Mouse (Mus musculus) ES-E14 (cell line): ENCODE data around the gene Vsnl1. TPM values are rescaled to one million over a fixed set of nuclear protein-coding genes. Genes with fewer than 3 reads are reported as not detected.

Source experiments
- DNase-seq: peaks from one replicate; pipeline ENCODE4 v3.0.0-alpha.2; 2013; ENCODE audit warnings: low read depth, low spot score
- H3K27ac ChIP-seq: 2 replicates; pipeline ENCODE4 v1.5.1; 2012; ENCODE audit warnings: low read depth, mild to moderate bottlenecking, low read length, moderate library complexity, mixed read lengths; ENCODE audit not compliant: poor library complexity, insufficient read depth, severe bottlenecking
- H3K36me3 ChIP-seq: 2 replicates; pipeline ENCODE4 v1.6.1; 2012; ENCODE audit warnings: mild to moderate bottlenecking, low read length, moderate library complexity, mixed read lengths; ENCODE audit not compliant: control insufficient read depth, poor library complexity, insufficient read depth, severe bottlenecking
- H3K4me1 ChIP-seq, 2 experiments: fragments of 150-350 bp in 1 of 2; sonication (generic) in 1 of 2; 2 replicates each; pipeline ENCODE4 v1.6.1; 2012; ENCODE audit warnings: low read length in 2 of 2, mild to moderate bottlenecking in 1 of 2, mixed read lengths in 1 of 2; ENCODE audit not compliant: control insufficient read depth in 2 of 2, insufficient read depth in 2 of 2, poor library complexity in 1 of 2
- H3K4me3 ChIP-seq, 2 experiments: fragments of 150-350 bp in 1 of 2; sonication (generic) in 1 of 2; 2 replicates each; pipeline ENCODE4 v1.5.1; 2012; ENCODE audit warnings: low read length in 2 of 2, low read depth in 1 of 2, mild to moderate bottlenecking in 1 of 2, mixed read lengths in 1 of 2; ENCODE audit not compliant: insufficient read depth in 1 of 2, poor library complexity in 1 of 2, severe bottlenecking in 1 of 2
- H3K9ac ChIP-seq: 2 replicates; pipeline ENCODE4 v1.6.1; 2012; ENCODE audit warnings: low read depth, mild to moderate bottlenecking, low read length, mixed read lengths; ENCODE audit not compliant: poor library complexity, insufficient read depth, severe bottlenecking
- H3K9me3 ChIP-seq: fragments of 150-350 bp; sonication (generic); 2 replicates; pipeline ENCODE4 v1.6.1; 2012; ENCODE audit warnings: low read depth, mild to moderate bottlenecking, low read length; ENCODE audit not compliant: control insufficient read depth, insufficient read depth
- CHD2 ChIP-seq: IDR thresholded peaks from 2 replicates; pipeline ENCODE4 v1.6.1; 2014; ENCODE audit warnings: mild to moderate bottlenecking, low read depth, low read length, inconsistent platforms
- HCFC1 ChIP-seq: IDR thresholded peaks from 2 replicates; pipeline ENCODE4 v1.6.1; 2012; ENCODE audit warnings: low read length, inconsistent platforms, borderline replicate concordance; ENCODE audit not compliant: insufficient read depth
- MAFK ChIP-seq: IDR thresholded peaks from 2 replicates; pipeline ENCODE4 v1.6.1; 2014; ENCODE audit warnings: mild to moderate bottlenecking, low read depth, low read length, inconsistent platforms; ENCODE audit not compliant: insufficient read depth
- ZC3H11A ChIP-seq: IDR thresholded peaks from 2 replicates; pipeline ENCODE4 v1.6.1; 2012; ENCODE audit warnings: low read depth, mild to moderate bottlenecking, inconsistent platforms, low read length, borderline replicate concordance
- ZNF384 ChIP-seq: IDR thresholded peaks from 2 replicates; pipeline ENCODE4 v1.6.1; 2012; ENCODE audit warnings: low read depth, low read length, inconsistent platforms
- in situ Hi-C, 2 experiments: fragments of 600-800 bp; cut with MboI; formaldehyde crosslinking; loops; one replicate each; pipeline ENCODE4 v1.15.1; 2025; ENCODE audit warnings: low sequenced_read_pairs in 2 of 2, inconsistent platforms in 1 of 2; ENCODE audit not compliant: unreplicated experiment in 2 of 2
- total RNA-seq: library from RNA; depleted of rRNA; stranded (reverse); fragments of 300-350 nt; gene quantifications from 2 replicates; pipeline ENCODE4 v1.2.3, GENCODE M21; 2012

The Vsnl1 gene
- total RNA-seq, 1 experiment: not detected

DNA sequence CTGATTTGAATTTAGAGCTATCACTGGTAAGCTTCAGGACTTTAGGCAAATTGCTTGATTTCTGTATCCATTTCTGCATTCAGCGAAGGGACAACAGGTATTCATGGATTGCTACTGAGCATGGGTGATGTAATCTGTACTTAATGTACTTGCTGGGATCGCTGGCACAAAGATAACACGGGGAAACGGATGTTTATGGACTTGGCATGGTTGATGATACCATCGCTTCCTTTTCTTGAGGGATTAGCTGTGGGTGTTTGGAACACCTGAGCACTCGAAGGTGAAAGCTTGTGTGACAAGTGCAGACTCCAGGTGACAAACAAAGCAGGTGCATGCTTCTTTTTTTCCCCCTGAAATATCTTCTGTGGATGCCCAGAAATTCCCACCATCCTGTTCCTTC, 18.3 kb downstream of the Vsnl1 start:
- H3K9me3 ChIP-seq: no peaks in the 10 kb centered on the region
- H3K27ac ChIP-seq: no peak overlapping the region
- no peak for DNase-seq
- no peaks in the 10 kb centered on the region for H3K4me1 ChIP-seq
- TF ChIP-seq ZNF384: no peak
- no peak for TF ChIP-seq ZC3H11A
- TF ChIP-seq HCFC1: no peak
- TF ChIP-seq MAFK: no peak
- no peak for TF ChIP-seq CHD2
- no peak overlapping the region for H3K9ac ChIP-seq
- no peaks in the 10 kb centered on the region for H3K36me3 ChIP-seq
- in situ Hi-C loops: no loop called here
- no peak overlapping the region for H3K4me3 ChIP-seq

- DNase-seq: no peak
- no peak overlapping the region for H3K9ac ChIP-seq
- in situ Hi-C loops: no loop called here
Measured at GRCm38 (mm10) chr12:11407679-11408078, 28.7 kb downstream of the Vsnl1 start.

DNA sequence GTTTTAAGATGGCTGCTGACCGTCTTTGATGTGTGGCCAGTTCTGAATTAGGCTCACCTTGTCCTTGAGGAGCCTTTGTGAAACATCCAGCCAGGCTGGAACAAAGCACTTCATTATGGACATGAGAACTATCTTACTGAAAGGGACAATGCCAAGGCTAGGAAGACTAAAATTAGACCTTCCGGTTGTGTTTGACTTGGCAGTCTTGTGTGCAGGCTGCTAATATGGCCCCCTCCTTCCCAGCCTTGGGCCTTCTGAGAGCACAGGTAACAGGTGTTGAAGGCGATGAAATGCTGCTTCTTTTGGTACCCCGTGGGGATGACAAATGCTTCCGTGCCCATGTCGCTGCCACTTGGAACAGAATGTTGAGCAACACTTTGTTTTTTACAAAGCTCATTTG, 37.6 kb downstream of the Vsnl1 start:
- in situ Hi-C loops: no loop called here
- TF ChIP-seq ZC3H11A (no peak), CHD2 (no peak), ZNF384 (no peak), HCFC1 (no peak), MAFK (no peak)
- no peak for DNase-seq

More at GRCm38 (mm10) chr12:11407679-11408078, 28.7 kb downstream of the Vsnl1 start:
- H3K27ac ChIP-seq: no peak overlapping the region
- no peaks in the 10 kb centered on the region for H3K36me3 ChIP-seq
- no peak for TF ChIP-seq HCFC1
- TF ChIP-seq CHD2: no peak
- TF ChIP-seq ZNF384: no peak
- no peak for TF ChIP-seq ZC3H11A
- TF ChIP-seq MAFK: no peak
- no peaks in the 10 kb centered on the region for H3K4me1 ChIP-seq
- H3K9me3 ChIP-seq: no peaks in the 10 kb centered on the region
- no peak overlapping the region for H3K4me3 ChIP-seq

GRCm38 (mm10) chr12:11397029-11397428, 39.4 kb downstream of the Vsnl1 start:
- no peak for DNase-seq
- H3K9ac ChIP-seq: no peak overlapping the region
- H3K27ac ChIP-seq: no peak overlapping the region
- no peaks in the 10 kb centered on the region for H3K4me1 ChIP-seq
- H3K9me3 ChIP-seq: no peaks in the 10 kb centered on the region
- H3K4me3 ChIP-seq: no peak overlapping the region
- in situ Hi-C loops: no loop called here
- TF ChIP-seq ZNF384 (no peak), HCFC1 (no peak), MAFK (no peak), CHD2 (no peak), ZC3H11A (no peak)
- H3K36me3 ChIP-seq: no peaks in the 10 kb centered on the region

More for the DNA sequence above, 37.6 kb downstream of the Vsnl1 start:
- no peaks in the 10 kb centered on the region for H3K9me3 ChIP-seq
- no peak overlapping the region for H3K4me3 ChIP-seq
- H3K9ac ChIP-seq: no peak overlapping the region
- no peak overlapping the region for H3K27ac ChIP-seq
- no peaks in the 10 kb centered on the region for H3K36me3 ChIP-seq
- H3K4me1 ChIP-seq: no peaks in the 10 kb centered on the region

DNA sequence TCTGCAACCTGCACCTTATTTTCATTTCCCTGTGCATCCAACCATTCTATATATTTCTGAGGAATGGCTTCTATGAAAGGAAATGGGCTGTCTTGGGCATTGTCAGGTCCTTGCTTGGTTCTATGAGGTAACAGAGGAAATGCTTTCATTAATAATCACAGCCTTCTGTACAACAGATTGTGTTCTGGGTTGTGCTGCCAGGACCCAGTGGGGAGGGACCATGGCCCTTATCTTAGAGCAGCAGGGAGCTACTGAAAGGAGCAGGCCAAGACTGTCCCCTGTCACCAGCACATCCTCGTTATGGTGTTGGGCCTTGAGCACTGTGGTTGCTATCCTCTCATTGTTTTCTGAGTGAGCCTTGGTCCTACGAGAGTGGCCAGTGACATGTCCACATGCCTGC, 40.9 kb downstream of the Vsnl1 start:
- Histone ChIP-seq H3K4me1 (no peaks in the 10 kb centered on the region), H3K9me3 (no peaks in the 10 kb centered on the region), H3K4me3 (no peak overlapping the region), H3K27ac (no peak overlapping the region), H3K9ac (no peak overlapping the region), H3K36me3 (no peaks in the 10 kb centered on the region)
- no peak for DNase-seq
- in situ Hi-C loops: no loop called here
- no peak for TF ChIP-seq HCFC1
- no peak for TF ChIP-seq CHD2
- TF ChIP-seq ZNF384: no peak
- no peak for TF ChIP-seq ZC3H11A
- no peak for TF ChIP-seq MAFK
